Mouse (Mus musculus): ENCODE measurements around the gene Shc1. TPM values are rescaled to one million over a fixed set of nuclear protein-coding genes. Genes with fewer than 3 reads are reported as not detected.
"Not testable (repeated sequence)": the region's sequence is repeated elsewhere in the genome, so short reads cannot be mapped to it uniquely, and the experiment has no call there.

Gene Shc1
- total RNA-seq, 2 experiments from 2014 or later, result 12.6 to 14.5 TPM

DNA sequence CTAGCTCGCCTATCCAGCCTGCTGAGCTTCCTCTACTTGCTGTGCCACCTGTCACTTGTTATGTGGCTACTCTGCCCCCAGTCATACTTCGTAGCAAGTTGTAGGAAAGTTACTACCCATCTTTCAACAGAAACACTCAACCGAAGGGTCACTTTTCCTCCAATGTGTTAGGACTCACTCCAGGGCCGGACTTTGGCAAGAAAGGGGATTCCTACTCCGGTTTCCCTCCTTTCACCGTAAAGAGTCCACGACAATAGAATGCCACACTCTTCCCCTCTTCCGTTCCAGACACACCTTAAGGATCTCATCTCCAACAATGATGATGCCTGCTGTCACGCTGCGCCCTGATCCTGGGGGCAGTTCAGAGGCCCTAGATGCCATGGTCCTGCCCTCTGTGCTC lies 7.4 kb upstream of the Shc1 start:
- no peak for DNase-seq (ENCODE audit: low spot score in 2 of 2)
- intact Hi-C loops (cut with DNase I), result no loop called here

DNA sequence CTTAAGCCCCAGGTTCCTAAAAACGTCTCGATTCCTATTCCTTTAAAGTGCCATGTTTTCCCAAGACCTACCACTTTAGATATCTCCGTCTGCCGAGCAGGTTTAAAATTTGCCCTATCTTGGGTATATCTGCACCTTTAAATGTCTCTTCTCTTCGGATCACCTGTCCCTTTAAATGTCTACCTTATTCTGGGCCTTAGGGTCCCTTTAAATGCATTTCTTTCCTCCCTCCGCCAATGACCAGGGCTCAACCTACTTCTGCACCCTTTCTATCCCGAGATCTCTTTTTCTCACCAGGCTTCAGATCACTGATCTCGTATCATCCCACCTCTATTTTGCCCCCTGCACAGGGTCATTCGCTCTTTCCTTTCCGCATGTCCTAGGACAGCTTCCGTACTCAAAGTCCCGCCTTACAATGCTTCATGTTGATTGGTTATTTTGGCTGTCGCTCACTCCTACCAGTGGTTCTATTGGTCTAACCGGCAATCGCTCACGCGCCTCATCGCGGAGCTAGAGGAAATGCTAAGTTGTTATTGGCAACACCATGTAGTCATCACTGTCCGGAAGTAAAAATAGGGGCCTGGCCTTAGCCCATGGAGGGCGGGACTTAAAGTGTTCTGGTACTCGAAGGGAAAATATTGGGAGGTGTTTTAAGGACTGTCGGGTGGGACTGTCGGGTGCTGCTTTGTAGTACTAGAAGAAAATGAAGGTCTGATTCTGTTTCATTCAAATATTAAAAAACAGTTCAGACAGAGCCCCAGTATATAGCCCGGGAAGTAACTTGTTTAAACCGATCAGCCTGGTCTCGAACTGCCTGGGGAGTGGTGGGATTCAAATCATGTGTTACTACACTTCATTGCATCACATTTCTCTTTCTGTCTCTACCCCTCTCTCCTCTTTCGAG lies 6.5 kb upstream of the Shc1 start, which contains the start of gene Flad1:
TSS of gene Flad1 (minus strand) at position 381 of the 904 bp plus-strand sequence.
- peak; percentile 100 for DNase-seq (ENCODE audit: low spot score in 2 of 2)
- intact Hi-C loops (cut with DNase I), result no loop called here

DNA sequence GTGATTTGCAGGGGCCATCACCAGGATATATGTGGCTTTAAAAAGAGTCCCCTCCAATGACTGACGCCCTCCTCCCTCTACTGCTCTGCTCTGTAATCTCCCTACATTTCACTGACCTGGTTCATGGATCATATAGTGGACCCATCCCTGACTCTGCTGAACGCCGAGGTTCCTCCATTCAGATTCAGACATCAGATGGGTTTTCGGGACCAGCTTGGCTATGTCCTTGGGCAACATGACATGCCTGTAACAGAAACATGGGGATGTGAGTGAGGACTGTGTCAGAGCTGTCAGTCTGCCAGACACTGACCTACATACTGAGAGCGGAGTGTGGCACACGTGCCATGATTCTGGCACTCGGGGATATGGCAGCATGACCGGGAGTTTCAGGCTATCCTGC lies 2.1 kb upstream of the Shc1 start:
- intact Hi-C loops (cut with DNase I), result no loop called here
- no peak for DNase-seq (ENCODE audit: low spot score in 2 of 2)

DNA sequence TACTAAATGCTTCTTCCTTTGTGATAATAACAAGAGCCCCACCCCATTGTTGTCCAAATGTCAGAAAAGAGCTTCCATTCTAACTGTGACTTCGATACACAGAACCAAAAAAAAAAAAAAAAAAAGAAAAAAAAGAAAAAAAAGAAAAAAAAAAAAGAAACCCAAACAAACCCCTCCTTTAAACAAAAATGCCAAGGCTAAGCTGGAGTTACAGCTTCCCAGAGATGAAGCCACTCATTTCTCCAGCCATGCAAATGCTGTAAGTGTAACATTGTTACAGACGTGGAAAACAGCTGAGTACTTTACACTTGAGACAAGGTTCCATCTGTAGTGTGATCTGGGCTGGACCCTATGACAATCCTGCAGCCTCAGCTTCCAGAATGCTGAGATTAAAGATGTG lies 1.1 kb upstream of the Shc1 start:
- intact Hi-C loops (cut with DNase I), result no loop called here
- no peak for DNase-seq (ENCODE audit: low spot score in 2 of 2)

DNA sequence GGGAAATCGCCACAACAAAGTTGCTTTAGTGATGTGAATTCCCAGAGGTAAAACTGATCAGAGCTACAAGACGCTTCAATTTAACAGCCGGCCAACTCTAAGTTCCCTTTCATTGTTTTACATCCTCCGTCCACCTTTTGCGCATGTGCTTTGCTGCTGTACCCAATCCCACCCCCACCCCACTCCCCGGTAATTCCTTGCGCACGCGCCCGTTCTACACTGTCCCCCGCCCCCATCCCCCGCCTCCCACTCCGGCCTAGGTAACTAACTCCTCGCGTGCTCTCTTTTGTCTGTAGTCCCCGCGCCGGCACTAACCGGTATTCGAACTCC lies 438 bp upstream of the Shc1 start:
- no peak for DNase-seq (ENCODE audit: low spot score in 2 of 2)
- intact Hi-C loops (cut with DNase I), result no loop called here

DNA sequence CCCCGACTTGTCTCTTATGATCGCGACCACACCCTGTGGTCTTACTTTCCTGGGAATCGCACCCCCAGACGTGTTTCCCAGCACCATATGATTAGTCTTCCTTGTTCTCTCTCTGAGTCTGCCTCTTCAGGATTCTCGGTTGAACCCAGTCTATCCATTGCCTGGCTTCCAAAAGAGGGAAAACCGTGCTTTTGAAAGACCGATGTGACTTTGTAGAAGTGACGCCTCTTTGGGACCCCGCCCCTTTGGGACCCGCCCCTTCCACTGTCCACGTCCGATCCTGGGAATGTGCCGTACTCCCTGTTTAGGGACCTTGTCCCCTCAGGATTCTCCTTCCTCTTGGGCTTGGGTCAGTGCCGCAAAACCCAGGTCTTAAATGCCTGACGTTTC lies 613 bp downstream of the Shc1 start:
- intact Hi-C loops (cut with DNase I), result no loop called here
- peak in 1 of 2 experiments; percentile 27 for DNase-seq (ENCODE audit: low spot score in 2 of 2)

DNA sequence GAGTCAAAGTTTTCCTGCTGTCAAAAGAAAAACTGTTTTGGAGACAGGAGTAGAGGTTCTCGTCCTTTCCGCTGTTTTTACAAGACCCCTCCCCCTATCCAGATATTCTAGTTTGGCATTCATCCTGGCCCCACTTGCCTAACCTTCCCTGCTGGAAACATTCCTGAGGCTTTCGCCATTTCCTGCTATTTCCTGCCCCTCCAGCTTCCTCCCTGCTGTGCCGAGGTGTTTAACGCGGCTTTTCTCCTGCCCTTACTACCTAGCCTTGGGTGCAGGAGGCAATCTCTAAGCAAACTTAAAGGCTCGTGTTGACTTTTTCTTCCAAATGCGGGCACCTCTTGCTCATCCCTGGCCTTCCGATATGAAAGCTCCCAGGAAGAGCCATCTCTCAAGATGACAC lies 1.3 kb downstream of the Shc1 start:
- intact Hi-C loops (cut with DNase I), result no loop called here
- no peak for DNase-seq (ENCODE audit: low spot score in 2 of 2)

DNA sequence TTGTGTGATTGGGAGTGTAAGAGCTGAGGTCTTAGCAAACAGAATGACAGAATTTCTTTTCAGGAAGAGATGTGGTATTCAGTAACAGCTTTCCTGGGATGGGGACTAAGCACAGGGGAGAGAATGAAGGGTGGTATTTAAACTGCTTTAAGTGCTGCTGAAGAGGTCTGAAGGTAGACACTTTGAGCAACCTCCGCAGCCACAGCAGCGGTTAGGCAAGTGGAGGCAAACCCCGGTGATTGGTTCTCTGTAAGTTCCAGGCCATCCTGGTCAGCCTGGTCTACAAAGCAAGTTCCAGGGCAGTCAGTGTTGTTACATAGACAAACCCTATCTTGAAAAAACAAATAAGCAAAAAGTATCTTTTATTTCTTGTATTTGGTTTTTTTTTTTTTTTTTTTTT lies 1.7 kb downstream of the Shc1 start:
- intact Hi-C loops (cut with DNase I), result no loop called here

DNA sequence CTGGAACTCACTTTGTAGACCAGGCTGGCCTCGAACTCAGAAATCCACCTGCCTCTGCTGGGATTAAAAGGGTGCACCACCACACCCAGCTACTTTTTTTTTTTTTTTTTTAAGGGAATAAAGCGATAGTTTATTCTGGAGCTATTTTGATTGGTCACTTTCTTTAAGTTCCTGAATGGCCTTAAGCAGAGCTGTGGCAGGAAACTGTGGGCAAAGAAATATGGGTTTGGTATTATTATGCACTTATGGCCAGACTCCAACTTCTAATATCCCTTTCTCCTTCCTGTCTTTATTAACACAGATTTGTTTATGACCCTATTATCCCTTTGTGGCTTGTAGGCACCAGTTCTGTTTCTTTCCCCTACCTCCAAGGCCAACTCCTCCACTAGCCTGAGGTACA lies 2.2 kb downstream of the Shc1 start:
- intact Hi-C loops (cut with DNase I), result no loop called here

More for the DNA sequence above, 1.7 kb downstream of the Shc1 start:
- DNase-seq (ENCODE audit: low spot score in 2 of 2), result no peak

DNA sequence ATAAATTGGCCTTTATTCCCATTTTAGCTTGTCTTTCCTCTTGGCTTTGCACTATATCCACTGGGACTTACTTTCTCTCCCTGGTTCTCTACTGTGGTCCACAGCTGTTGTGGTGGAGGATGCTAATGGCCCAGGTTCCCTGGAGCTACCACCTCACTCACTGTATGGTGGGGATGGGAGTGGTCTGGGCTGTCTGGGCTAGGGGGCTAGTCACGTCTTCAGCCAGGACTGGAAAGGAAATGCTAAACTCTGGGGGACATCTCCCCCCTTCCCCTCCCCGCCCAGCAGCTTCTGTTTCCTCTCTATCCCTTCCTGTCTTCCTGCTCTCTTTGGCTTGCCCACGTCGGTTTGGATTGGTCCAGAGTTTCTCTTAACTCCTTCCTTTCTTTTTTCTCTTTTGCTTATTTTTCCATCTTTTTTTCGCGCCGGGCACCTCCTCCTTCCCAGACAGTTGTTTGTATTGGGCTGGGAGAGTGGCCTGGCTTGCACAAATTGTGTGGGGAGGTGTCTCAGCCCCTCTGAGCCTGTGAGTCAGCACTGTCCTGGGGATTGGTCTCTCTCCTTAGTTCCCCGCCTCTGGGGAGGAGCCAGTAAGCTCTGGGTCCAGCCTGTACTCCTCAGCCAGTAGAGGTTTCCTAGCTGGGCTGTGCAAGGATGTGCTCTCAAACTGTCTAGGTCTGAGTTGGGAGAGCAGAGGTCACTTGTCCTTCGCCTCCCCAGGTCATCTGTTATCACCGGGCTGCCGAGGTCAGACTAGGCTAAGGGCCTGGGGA lies 2.9 kb downstream of the Shc1 start:
- peak; percentile 72 to 76 for DNase-seq (ENCODE audit: low spot score in 2 of 2)
- intact Hi-C loops (cut with DNase I), result no loop called here

More for the DNA sequence above, 2.2 kb downstream of the Shc1 start:
- DNase-seq (ENCODE audit: low spot score in 2 of 2), result no peak

DNA sequence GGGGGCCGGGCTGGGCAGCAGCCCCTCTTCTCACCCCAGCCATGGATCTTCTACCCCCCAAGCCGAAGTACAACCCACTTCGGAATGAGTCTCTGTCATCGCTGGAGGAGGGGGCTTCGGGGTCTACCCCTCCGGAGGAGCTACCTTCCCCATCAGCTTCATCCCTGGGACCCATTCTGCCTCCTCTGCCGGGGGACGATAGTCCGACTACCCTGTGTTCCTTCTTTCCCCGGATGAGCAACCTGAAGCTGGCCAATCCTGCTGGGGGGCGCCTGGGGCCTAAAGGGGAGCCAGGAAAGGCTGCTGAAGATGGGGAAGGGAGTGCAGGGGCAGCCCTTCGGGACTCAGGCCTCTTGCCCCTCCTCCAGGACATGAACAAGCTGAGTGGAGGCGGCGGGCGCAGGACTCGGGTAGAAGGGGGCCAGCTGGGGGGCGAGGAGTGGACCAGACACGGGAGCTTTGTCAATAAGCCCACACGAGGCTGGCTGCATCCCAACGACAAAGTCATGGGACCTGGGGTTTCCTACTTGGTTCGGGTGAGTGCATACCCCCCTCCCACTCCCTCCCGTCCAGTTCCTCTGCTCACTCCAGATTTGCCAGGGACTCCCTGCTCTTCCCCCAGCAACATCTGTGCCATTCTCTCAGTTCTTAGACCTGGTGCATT lies 3.7 kb downstream of the Shc1 start:
- DNase-seq (ENCODE audit: low spot score in 2 of 2), result no peak
- intact Hi-C loops (cut with DNase I), result no loop called here

DNA sequence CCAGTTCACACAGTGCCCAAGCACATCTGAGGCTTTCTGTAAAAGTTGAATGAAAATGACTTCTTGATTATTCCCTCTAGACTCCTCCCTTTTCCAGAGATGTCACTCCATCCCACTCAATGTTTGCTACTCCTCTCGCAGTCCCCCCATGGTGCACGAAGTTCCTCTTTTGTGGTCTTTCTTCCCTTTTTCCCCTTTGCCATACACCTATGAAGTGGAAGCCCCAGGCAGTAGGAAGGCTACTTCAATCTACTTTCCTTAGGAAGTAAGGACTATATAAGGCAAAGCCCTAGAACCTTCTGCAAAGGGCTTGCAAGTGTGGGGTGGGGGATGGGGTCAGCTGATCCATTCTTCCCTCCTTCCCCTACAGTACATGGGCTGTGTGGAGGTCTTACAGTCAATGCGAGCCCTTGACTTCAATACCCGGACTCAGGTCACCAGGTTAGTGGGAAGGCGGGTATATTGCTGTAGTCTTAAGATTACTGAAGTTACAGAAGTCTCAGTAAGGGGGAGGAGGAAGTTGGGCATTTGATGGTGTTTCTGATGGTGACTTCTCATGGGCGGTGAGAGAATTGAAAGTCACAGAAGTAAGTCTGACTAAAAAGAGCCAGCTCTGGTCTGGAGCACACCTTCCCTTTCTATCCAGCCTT lies 4.4 kb downstream of the Shc1 start:
- no peak for DNase-seq (ENCODE audit: low spot score in 2 of 2)
- intact Hi-C loops (cut with DNase I), result no loop called here

DNA sequence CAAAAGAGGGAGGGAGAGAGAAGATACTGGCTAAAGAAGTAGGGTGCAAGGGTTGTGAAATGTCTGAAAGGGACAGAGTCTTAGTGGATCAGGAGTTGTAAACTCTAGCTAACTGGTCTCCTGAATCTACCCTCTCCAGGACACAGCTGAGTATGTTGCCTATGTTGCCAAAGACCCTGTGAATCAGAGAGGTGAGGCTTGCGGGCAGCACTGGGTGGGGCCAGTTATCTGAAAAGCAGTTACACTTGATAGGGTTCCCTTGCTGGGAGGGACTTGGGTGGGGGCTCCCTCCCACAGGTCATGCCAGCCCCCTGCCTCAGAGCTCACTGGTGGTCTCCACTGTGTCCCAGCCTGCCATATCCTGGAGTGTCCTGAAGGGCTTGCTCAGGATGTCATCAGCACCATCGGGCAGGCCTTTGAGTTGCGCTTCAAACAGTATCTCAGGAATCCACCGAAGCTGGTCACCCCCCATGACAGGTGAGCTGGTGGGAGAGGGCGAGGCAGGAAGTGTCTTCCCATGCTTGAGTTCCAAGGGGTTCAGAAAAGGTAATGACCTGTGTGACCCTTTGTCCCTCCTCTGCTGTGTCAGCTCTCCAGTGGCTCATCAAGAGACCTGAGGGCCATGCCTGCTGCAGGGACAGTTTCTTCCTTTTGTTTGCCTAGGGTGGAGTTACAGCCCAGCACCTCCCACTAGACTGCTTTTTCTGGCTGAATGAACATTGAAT lies 6.3 kb downstream of the Shc1 start:
- intact Hi-C loops (cut with DNase I), result no loop called here
- DNase-seq (ENCODE audit: low spot score in 2 of 2), result no peak

DNA sequence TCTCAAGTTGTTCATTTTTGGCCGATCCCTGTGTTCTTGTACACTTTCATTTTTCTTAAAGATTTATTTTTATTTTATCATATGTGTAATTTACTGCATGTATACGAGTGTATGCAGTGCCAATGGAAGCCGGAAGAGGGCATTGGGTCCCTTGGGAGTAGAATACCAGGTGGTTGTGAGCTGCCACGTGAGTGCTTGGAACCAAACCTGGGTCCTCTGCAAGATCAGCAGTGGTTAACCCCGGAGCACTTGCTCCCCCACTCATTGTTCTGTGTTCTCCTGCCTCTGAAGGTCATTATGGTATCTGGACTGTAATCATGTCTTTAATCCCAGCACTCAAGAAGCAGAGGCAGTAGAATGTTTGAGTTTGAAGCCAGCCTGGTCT lies 6.9 kb downstream of the Shc1 start:
- intact Hi-C loops (cut with DNase I), result no loop called here
- no peak for DNase-seq (ENCODE audit: low spot score in 2 of 2)

DNA sequence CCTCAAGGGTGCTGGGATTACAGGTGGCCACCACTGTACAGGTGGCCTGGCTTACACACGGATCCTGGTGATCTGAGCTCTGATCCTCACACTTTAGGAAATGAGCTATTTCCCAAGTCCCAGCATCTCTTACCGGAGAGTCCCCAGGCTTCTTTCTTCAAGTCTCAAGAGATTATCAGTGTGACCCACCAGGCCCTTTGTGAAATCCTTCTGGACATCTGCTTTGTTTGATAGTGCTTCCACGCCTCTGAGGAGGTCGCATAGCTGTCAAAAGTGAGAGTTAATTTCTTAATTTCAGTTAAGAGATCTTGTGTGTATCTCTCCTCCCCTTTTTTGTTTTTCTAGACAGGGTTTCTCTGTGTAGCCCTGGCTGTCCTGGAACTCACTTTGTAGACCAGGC lies 7.6 kb downstream of the Shc1 start:
- no peak for DNase-seq (ENCODE audit: low spot score in 2 of 2)
- intact Hi-C loops (cut with DNase I), result no loop called here

DNA sequence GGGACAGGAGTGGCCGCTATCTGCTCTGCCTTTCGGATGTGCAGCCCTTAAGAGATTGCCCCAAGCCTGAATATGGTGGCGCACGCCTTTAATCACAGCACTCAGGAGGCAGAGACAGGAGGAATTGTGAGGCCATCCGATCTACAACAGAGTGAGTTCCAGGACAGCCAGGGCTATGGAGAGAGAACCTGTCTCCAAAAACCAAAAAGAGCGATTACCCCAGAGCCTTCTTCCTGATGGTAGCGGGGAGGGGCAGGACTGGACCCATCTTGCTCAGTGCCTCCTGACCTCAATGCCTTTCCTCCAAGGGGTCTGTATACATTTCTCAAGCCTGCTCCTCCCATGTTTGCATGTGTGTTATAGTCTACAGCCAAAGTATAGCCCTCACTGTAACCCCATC lies 10.8 kb downstream of the Shc1 start:
- DNase-seq (ENCODE audit: low spot score in 2 of 2); intact Hi-C loops (cut with DNase I): not testable (repeated sequence)

DNA sequence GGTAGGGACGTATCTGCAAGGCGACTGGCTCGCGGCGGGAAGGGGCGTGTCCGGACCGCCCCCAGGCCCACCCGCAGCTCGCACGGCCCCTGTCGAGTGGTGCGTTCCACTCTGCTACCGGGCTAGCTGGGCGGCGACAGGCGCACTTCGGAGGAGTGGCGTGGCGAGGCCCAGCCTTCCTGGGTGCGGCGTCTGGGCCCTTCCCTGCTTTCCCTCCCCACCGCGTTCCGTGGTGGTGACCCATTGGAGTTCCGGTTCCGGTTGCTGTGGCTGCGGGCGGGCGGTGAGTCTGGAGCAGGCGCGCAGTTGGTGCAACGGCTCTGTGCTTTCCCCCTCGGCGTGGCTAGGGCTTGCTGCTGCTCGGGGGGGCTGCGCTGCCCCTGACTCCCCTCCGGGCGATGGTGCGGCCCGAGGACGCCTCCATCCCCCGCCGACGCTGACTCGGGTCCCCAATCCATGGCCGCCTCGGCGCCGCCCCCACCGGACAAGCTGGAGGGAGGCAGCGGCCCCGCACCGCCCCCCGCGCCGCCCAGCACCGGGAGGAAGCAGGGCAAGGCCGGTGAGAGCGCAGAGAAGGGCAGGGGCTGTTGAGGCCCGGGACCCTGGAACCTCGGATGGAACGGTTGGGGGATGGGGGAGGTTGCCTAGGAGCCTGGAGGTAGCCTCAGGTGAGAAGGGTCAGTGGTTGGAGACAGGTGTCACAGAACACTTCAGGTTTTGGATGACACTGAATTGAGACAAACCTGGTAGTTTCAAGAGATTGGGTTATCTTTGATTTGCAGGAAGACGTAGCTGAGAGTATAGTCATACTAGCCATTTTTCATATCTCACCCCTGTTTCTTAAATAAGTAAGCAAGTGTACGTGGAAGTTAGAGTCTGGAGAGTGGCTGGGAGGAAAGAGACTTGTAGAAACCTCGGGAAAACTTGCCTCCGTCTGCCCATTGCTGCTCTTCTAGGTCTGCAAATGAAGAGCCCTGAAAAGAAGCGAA lies 12.2 kb downstream of the Shc1 start, which contains the start of gene Pygo2:
TSS of gene Pygo2 (plus strand) at position 44 of the 989 bp plus-strand sequence.
- DNase-seq (ENCODE audit: low spot score in 2 of 2), result peak; percentile 96 to 97
- intact Hi-C loops (cut with DNase I), result no loop called here

DNA sequence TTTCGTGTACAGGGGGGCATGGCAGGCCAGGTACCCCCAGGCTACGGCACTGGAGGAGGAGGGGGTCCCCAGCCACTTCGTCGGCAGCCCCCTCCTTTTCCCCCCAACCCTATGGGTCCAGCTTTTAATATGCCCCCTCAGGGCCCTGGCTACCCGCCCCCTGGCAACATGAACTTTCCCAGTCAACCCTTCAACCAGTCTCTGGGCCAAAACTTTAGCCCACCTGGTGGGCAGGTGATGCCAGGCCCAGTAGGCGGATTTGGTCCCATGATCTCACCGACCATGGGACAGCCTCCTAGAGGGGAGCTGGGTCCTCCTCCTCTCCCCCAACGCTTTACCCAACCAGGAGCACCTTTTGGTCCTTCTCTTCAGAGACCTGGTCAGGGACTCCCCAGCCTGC lies 14.4 kb downstream of the Shc1 start:
- no peak for DNase-seq (ENCODE audit: low spot score in 2 of 2)
- intact Hi-C loops (cut with DNase I), result no loop called here
